Mouse (Mus musculus): ENCODE measurements around the gene Acot8. TPM values are rescaled to one million over a fixed set of nuclear protein-coding genes. Genes with fewer than 3 reads are reported as not detected.

Gene Acot8
- total and polyA plus RNA-seq, 3 experiments, result 11.9 to 26.8 (median 15.8) TPM

DNA sequence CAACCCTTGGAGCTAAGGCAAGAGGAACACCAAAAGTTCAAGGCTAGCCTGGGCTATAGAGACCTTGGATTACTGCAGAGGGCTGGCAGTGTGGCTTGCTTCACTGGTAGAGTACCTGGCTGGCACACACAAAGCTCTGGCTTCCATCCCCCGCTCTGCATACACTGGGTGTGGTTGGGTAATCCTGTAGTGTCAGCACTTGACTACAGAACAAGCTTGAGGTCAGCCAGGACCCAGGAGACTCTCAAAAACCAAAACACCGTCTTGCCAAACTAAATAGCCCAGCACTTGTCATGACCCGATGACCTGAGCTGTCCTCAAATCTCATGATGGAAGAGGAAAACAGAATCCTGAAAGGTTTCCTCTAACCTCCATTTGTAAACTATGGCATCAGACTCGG lies 14.2 kb downstream of the Acot8 start:
- dilution Hi-C loops (cut with MboI; ENCODE audit: extremely low pct_ligation_motif_present, extremely low pct_unique_long_range_greater_than_20kb, low sequenced_read_pairs) (no loop called here), in situ Hi-C loops (cut with MboI; ENCODE audit: low pct_ligation_motif_present, low pct_unique_long_range_greater_than_20kb, low sequenced_read_pairs) (no loop called here)
- Histone ChIP-seq H3K9ac (ENCODE audit: insufficient read depth, low read depth) (no peak overlapping the region), H3K4me2 (ENCODE audit: insufficient read depth, low read depth, poor library complexity, severe bottlenecking) (no peak overlapping the region), H3K4me3 (replicated peaks in 1 of 3; ENCODE audit: low read depth in 2 of 3, low read length in 2 of 3, poor library complexity in 1 of 3) (no peak overlapping the region), H3K9me3 (replicated peaks; ENCODE audit: low read length) (no peaks in the 10 kb centered on the region), H3K79me2 (replicated peaks; ENCODE audit: control insufficient read depth, extremely low read depth, insufficient read depth, poor library complexity, severe bottlenecking) (no peaks in the 10 kb centered on the region), H3K36me3 (replicated peaks in 1 of 2; ENCODE audit: control insufficient read depth in 1 of 2, insufficient read depth in 1 of 2, low read length in 1 of 2) (peaks cover 30 to 64% of the 10 kb centered on the region in 2 experiments), H3K27ac (ENCODE audit: insufficient read depth, low read depth) (no peak overlapping the region), H3K4me1 (ENCODE audit: control insufficient read depth in 1 of 2, insufficient read depth in 2 of 2) (peaks cover 7 to 17% of the 10 kb centered on the region in 2 experiments), H3K27me3 (replicated peaks) (no peaks in the 10 kb centered on the region)
- TF ChIP-seq POLR2AphosphoS2 (IDR thresholded peaks at IDR 0.05; ENCODE audit: low read depth, low read length), result no peak
- TF ChIP-seq MXI1 (IDR thresholded peaks at IDR 0.05; ENCODE audit: low read depth, low read length), result no peak
- TF ChIP-seq MAZ (IDR thresholded peaks at IDR 0.05; ENCODE audit: low read depth, low read length), result no peak
- no peak for TF ChIP-seq ELF1 (IDR thresholded peaks at IDR 0.05; ENCODE audit: low read depth, low read length)
- no peak for TF ChIP-seq GABPA (IDR thresholded peaks at IDR 0.05; ENCODE audit: insufficient replicate concordance, low read depth, low read length)
- TF ChIP-seq POLR2A (IDR thresholded peaks at IDR 0.05; ENCODE audit: low read depth, low read length), result no peak
- TF ChIP-seq ZMIZ1 (IDR thresholded peaks at IDR 0.05; ENCODE audit: low read depth, low read length), result no peak
- TF ChIP-seq MYC (IDR thresholded peaks at IDR 0.05; ENCODE audit: low read depth, low read length), result no peak
- TF ChIP-seq IRF4 (IDR thresholded peaks at IDR 0.05; ENCODE audit: low read depth, low read length), result no peak
- TF ChIP-seq MAX (IDR thresholded peaks at IDR 0.05; ENCODE audit: low read length), result no peak
- no peak for TF ChIP-seq JUND (conservative IDR thresholded peaks at IDR 0.05; ENCODE audit: low read depth, low read length)
- no peak for TF ChIP-seq SIN3A (IDR thresholded peaks at IDR 0.05; ENCODE audit: low read length)
- DNase-seq (ENCODE audit: extremely low read depth), result no peak

- dilution Hi-C loops (cut with MboI; ENCODE audit: extremely low pct_ligation_motif_present, extremely low pct_unique_long_range_greater_than_20kb, low sequenced_read_pairs), result no loop called here
Observed at GRCm38 (mm10) chr2:164788411-164788810, 16.3 kb downstream of the Acot8 start.

More at GRCm38 (mm10) chr2:164788411-164788810, 16.3 kb downstream of the Acot8 start:
- no peak overlapping the region for H3K9ac ChIP-seq (ENCODE audit: insufficient read depth, low read depth)
- TF ChIP-seq KAT2A (IDR thresholded peaks at IDR 0.05; ENCODE audit: insufficient replicate concordance, low read length) (no peak), MAZ (IDR thresholded peaks at IDR 0.05; ENCODE audit: low read depth, low read length) (no peak), CHD1 (IDR thresholded peaks at IDR 0.05; ENCODE audit: low read depth, low read length) (no peak), SIN3A (IDR thresholded peaks at IDR 0.05; ENCODE audit: low read length) (no peak), POLR2AphosphoS2 (IDR thresholded peaks at IDR 0.05; ENCODE audit: low read depth, low read length) (no peak), MYC (IDR thresholded peaks at IDR 0.05; ENCODE audit: low read depth, low read length) (no peak), BHLHE40 (IDR thresholded peaks at IDR 0.05; ENCODE audit: low read depth, low read length) (no peak), RCOR1 (conservative IDR thresholded peaks at IDR 0.05; ENCODE audit: low read depth, low read length) (no peak), POLR2A (IDR thresholded peaks at IDR 0.05; ENCODE audit: low read depth, low read length) (no peak), UBTF (IDR thresholded peaks at IDR 0.05; ENCODE audit: low read depth, low read length) (no peak), MEF2A (IDR thresholded peaks at IDR 0.05; ENCODE audit: borderline replicate concordance, low read depth, low read length) (no peak), EP300 (IDR thresholded peaks at IDR 0.05; ENCODE audit: low read length) (no peak)
- no peaks in the 10 kb centered on the region for H3K9me3 ChIP-seq (replicated peaks; ENCODE audit: low read length)
- no peak overlapping the region for H3K4me2 ChIP-seq (ENCODE audit: insufficient read depth, low read depth, poor library complexity, severe bottlenecking)
- no peak for DNase-seq (ENCODE audit: extremely low read depth)
- peaks cover 7 to 19% of the 10 kb centered on the region in 2 experiments for H3K4me1 ChIP-seq (ENCODE audit: control insufficient read depth in 1 of 2, insufficient read depth in 2 of 2)
- H3K4me3 ChIP-seq (replicated peaks in 1 of 3; ENCODE audit: low read depth in 2 of 3, low read length in 2 of 3, poor library complexity in 1 of 3), result no peak overlapping the region
- no peak overlapping the region for H3K27ac ChIP-seq (ENCODE audit: insufficient read depth, low read depth)
- H3K79me2 ChIP-seq (replicated peaks; ENCODE audit: control insufficient read depth, extremely low read depth, insufficient read depth, poor library complexity, severe bottlenecking), result no peaks in the 10 kb centered on the region
- in situ Hi-C loops (cut with MboI; ENCODE audit: low pct_ligation_motif_present, low pct_unique_long_range_greater_than_20kb, low sequenced_read_pairs), result no loop called here
- peaks cover 21 to 49% of the 10 kb centered on the region in 2 experiments for H3K36me3 ChIP-seq (replicated peaks in 1 of 2; ENCODE audit: control insufficient read depth in 1 of 2, insufficient read depth in 1 of 2, low read length in 1 of 2)
- peaks cover 9% of the 10 kb centered on the region for H3K27me3 ChIP-seq (replicated peaks)

Data from CH12.LX (cell line).